Mouse (Mus musculus) embryonic facial prominence, embryonic 13.5 days (tissue): ENCODE measurements around the gene Dpp3. TPM values are rescaled to one million over a fixed set of nuclear protein-coding genes. Genes with fewer than 3 reads are reported as not detected.
A peak's percentile ranks its signal among the peaks of the same experiment; 100 is the strongest.
"Not testable (repeated sequence)": the region's sequence is repeated elsewhere in the genome, so short reads cannot be mapped to it uniquely, and the experiment has no call there.

Source experiments
- ATAC-seq: fragments of 200-750 bp; cut with Nextera tagmentation; 2 replicates; pipeline ENCODE4 v1.8.0; 2017; ENCODE audit warnings: low read depth; ENCODE audit not compliant: insufficient number of reproducible peaks, insufficient read depth, low FRiP score, low TSS enrichment
- H3K27ac ChIP-seq: fragments of 300-500 bp; sonication (generic); 2 replicates; pipeline ENCODE4 v1.5.1; 2015; ENCODE audit warnings: moderate library complexity, mild to moderate bottlenecking, inconsistent platforms
- H3K27me3 ChIP-seq: fragments of 300-500 bp; sonication (generic); 2 replicates; pipeline ENCODE4 v1.6.1; 2015; ENCODE audit warnings: mild to moderate bottlenecking, inconsistent platforms
- H3K36me3 ChIP-seq: fragments of 300-500 bp; sonication (generic); 2 replicates; pipeline ENCODE4 v1.6.1; 2015; ENCODE audit warnings: mild to moderate bottlenecking, inconsistent platforms
- H3K4me1 ChIP-seq: fragments of 300-500 bp; sonication (generic); 2 replicates; pipeline ENCODE4 v1.6.1; 2015; ENCODE audit warnings: inconsistent platforms
- H3K4me2 ChIP-seq: fragments of 300-500 bp; sonication (generic); 2 replicates; pipeline ENCODE4 v1.6.1; 2015; ENCODE audit warnings: moderate library complexity, mild to moderate bottlenecking, inconsistent platforms
- H3K4me3 ChIP-seq: fragments of 300-500 bp; sonication (generic); 2 replicates; pipeline ENCODE4 v1.5.1; 2015; ENCODE audit warnings: mild to moderate bottlenecking, inconsistent platforms
- H3K9ac ChIP-seq: fragments of 300-500 bp; sonication (generic); 2 replicates; pipeline ENCODE4 v1.6.1; 2015; ENCODE audit warnings: mild to moderate bottlenecking, inconsistent platforms
- H3K9me3 ChIP-seq: fragments of 300-500 bp; sonication (generic); 2 replicates; pipeline ENCODE4 v1.6.1; 2016; ENCODE audit warnings: inconsistent platforms
- WGBS: fragments of 180-500 bp; shearing (Covaris S2); methylation state at CpG from one replicate; pipeline ENCODE4 v1.1.7; 2015; ENCODE audit warnings: mixed read lengths; 5-methylcytosine and 5-hydroxymethylcytosine counted together
- polyA plus RNA-seq: library from polyadenylated mRNA; unstranded; fragments of >200 nt; fragmentation: Nextera tagmentation; extraction: Ambion mirVana; gene quantifications from 2 replicates; pipeline ENCODE4 v1.2.1, GENCODE M21; 2015

Dpp3 gene
- 110 and 121 TPM in 2 replicates for polyA plus RNA-seq

DNA sequence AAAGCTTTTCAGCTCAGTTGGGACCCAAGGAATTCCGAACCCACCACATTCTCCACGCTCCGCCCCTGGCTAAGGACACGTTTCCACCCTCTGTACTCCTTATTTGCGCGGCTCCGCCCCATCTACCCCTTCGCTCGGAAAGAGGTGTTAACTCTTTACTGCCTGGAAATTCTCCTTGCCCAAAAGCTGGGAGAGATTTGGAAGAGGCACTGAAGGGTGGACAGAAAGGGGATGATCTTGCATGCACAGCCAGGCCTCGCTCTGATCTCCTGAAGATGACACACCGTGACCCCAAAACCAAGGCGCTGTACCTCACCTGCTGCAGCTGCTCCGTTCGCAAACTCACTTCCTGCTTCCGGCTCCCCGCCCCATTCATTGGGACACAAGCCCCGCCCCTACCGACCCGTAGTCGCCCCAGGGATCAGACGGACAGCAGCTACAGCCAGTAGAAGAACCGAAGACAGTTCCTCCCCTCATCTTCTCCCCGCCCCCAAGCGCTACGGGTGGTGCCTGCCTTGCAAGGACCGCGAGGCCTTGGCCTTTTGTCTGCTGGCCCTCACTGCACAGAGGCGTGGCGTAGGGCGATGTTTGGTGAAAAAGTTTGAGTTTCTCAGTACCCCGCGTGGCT, at the start of gene Dpp3:
Dpp3 (minus strand) TSS at position 384 of the 628 bp plus-strand sequence.
- Histone ChIP-seq H3K4me3 (peak within 1 kb of the TSS; percentile 63), H3K27ac (peak within 1 kb of the TSS; percentile 86), H3K27me3 (no peaks in the 10 kb centered on the region), H3K36me3 (peaks cover 44% of the 10 kb centered on the region), H3K4me1 (peaks cover 26% of the 10 kb centered on the region), H3K9ac (peak within 1 kb of the TSS; percentile 76), H3K4me2 (peak within 1 kb of the TSS; percentile 65), H3K9me3 (no peaks in the 10 kb centered on the region)
- WGBS, result under 1% methylated on average over 32 of the region's 32 CpGs
- peak; percentile 95 for ATAC-seq

DNA sequence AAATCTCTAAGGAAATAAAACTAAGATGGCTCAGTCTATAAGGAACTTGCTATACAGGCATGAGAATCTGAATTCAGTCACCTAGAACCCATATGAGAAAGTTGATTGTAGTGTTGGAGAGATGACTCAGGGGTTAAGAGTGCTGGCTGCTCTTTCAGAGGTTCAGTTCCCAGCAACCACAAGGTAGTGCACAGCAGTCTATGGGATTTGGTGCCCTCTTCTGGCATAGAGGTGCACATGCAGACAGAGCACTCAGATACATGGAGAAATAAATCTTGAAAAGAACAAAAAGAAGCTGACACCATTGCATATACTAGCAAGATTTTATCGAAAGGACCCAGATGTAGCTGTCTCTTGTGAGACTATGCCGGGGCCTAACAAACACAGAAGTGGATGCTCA, 40.1 kb upstream of the Dpp3 start:
- Histone ChIP-seq H3K27ac (no peak overlapping the region), H3K9me3 (no peaks in the 10 kb centered on the region), H3K36me3 (peaks cover 41% of the 10 kb centered on the region), H3K4me3 (no peak overlapping the region), H3K4me1 (peaks cover under 1% of the 10 kb centered on the region), H3K27me3 (no peaks in the 10 kb centered on the region), H3K4me2 (no peak overlapping the region), H3K9ac (no peak overlapping the region)
- 90% methylated on average over 2 of the region's 2 CpGs for WGBS
- ATAC-seq, result no peak

GRCm38 (mm10) chr19:4961928-4962601, 34.0 kb upstream of the Dpp3 start, which contains the start of gene Mrpl11:
TSS of gene Mrpl11 (plus strand) at chr19:4962147.
- Histone ChIP-seq H3K4me1 (peaks cover 6% of the 10 kb centered on the region), H3K27me3 (no peaks in the 10 kb centered on the region), H3K4me3 (peak within 1 kb of the TSS; percentile 94), H3K9me3 (no peaks in the 10 kb centered on the region), H3K9ac (peak within 1 kb of the TSS; percentile 87), H3K36me3 (peaks cover 30% of the 10 kb centered on the region), H3K4me2 (peak within 1 kb of the TSS; percentile 74), H3K27ac (peak within 1 kb of the TSS; percentile 76; the same call in 1 of the 2 replicates)
- under 1% methylated on average over 34 of the region's 34 CpGs for WGBS
- peak; percentile 89 for ATAC-seq

DNA sequence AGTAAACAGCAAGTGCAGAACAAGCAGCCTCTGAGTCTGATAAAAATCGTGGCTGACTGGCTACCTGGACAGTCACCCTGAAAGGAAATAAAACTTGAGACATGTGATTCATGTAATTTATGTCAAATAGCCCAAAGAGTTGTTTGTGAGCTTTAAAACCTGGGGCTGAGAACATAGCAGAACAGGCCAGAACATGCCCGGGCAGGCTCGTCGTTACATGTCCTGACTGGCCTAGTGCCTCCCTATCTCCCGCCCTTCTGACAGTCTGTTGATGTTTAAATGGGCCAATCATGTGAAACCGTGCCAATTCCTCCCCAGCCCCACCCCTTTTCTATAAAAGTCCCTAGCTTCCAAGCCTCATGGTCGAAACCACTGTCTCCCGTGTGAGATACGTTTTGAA, 20.6 kb upstream of the Dpp3 start:
- WGBS, result 83% methylated on average over 9 of the region's 9 CpGs

GRCm38 (mm10) chr19:4945540-4945939, 17.5 kb upstream of the Dpp3 start:
- Histone ChIP-seq H3K27me3 (no peaks in the 10 kb centered on the region), H3K4me2 (no peak overlapping the region), H3K36me3 (no peaks in the 10 kb centered on the region), H3K9me3 (no peaks in the 10 kb centered on the region), H3K4me3 (no peak overlapping the region), H3K9ac (no peak overlapping the region), H3K4me1 (peaks cover 21% of the 10 kb centered on the region), H3K27ac (no peak overlapping the region)
- no peak for ATAC-seq
- WGBS, result 31% methylated on average over 6 of the region's 6 CpGs

More for the DNA sequence above, 20.6 kb upstream of the Dpp3 start:
- H3K4me3 ChIP-seq, H3K9ac ChIP-seq, H3K4me1 ChIP-seq, ATAC-seq, H3K9me3 ChIP-seq, H3K36me3 ChIP-seq, H3K27ac ChIP-seq, H3K4me2 ChIP-seq, H3K27me3 ChIP-seq: not testable (repeated sequence)

DNA sequence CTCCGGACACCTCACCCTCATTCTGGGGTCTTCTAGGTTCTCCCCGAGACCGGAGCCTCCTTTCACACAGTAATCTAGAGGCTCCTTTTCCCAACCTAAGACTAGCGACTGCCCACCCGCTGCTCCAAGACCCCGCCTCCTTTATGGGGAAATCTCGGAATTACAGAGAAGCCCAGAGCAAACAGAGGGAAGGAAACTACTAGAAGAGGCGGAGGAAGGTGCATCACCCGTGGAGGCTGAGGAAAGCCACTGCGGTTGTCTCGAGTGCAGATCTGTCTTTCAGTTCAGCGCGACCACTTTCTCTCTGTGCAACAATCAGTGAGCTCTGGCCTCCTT, 15.1 kb upstream of the Dpp3 start:
- H3K4me3 ChIP-seq, result peak overlapping the region; percentile 75
- WGBS, result 9% methylated on average over 13 of the region's 13 CpGs
- H3K9me3 ChIP-seq, result no peaks in the 10 kb centered on the region
- H3K9ac ChIP-seq, result peak overlapping the region; percentile 81
- peaks cover 27% of the 10 kb centered on the region for H3K4me1 ChIP-seq
- H3K4me2 ChIP-seq, result peak overlapping the region; percentile 82
- no peaks in the 10 kb centered on the region for H3K27me3 ChIP-seq
- peak overlapping the region; percentile 55 for H3K27ac ChIP-seq
- no peaks in the 10 kb centered on the region for H3K36me3 ChIP-seq
- ATAC-seq, result peak; percentile 59

GRCm38 (mm10) chr19:4942551-4943252, 14.6 kb upstream of the Dpp3 start, which contains the start of gene Peli3:
TSS of gene Peli3 (minus strand) at chr19:4943127.
- Histone ChIP-seq H3K4me2 (peak within 1 kb of the TSS; percentile 82), H3K27ac (peak within 1 kb of the TSS; percentile 55), H3K4me3 (peak within 1 kb of the TSS; percentile 75), H3K36me3 (no peaks in the 10 kb centered on the region), H3K9me3 (no peaks in the 10 kb centered on the region), H3K27me3 (no peaks in the 10 kb centered on the region), H3K4me1 (peaks cover 32% of the 10 kb centered on the region), H3K9ac (peak within 1 kb of the TSS; percentile 81)
- peak; percentile 90 for ATAC-seq
- WGBS, result under 1% methylated on average over 50 of the region's 55 CpGs

- no peak overlapping the region for H3K4me2 ChIP-seq
- WGBS, result 75% methylated on average over 17 of the region's 17 CpGs
- 0 out of 2 replicates have a peak, but pooled peaks have one; percentile 32 for ATAC-seq
- no peak overlapping the region for H3K9ac ChIP-seq
- H3K4me3 ChIP-seq, result no peak overlapping the region
- peaks cover 10% of the 10 kb centered on the region for H3K36me3 ChIP-seq
- no peak overlapping the region for H3K27ac ChIP-seq
- no peaks in the 10 kb centered on the region for H3K27me3 ChIP-seq
- peaks cover 28% of the 10 kb centered on the region for H3K4me1 ChIP-seq
- H3K9me3 ChIP-seq, result no peaks in the 10 kb centered on the region
Measured at GRCm38 (mm10) chr19:4937444-4938310, 9.6 kb upstream of the Dpp3 start.

GRCm38 (mm10) chr19:4936896-4937295, 8.8 kb upstream of the Dpp3 start:
- WGBS, result 85% methylated on average over 2 of the region's 2 CpGs
- H3K4me1 ChIP-seq, result peaks cover 22% of the 10 kb centered on the region
- no peak overlapping the region for H3K27ac ChIP-seq
- H3K36me3 ChIP-seq, result peaks cover 17% of the 10 kb centered on the region
- no peak overlapping the region for H3K4me2 ChIP-seq
- H3K9me3 ChIP-seq, result no peaks in the 10 kb centered on the region
- H3K4me3 ChIP-seq, result no peak overlapping the region
- ATAC-seq, result no peak
- H3K9ac ChIP-seq, result no peak overlapping the region
- H3K27me3 ChIP-seq, result no peaks in the 10 kb centered on the region

DNA sequence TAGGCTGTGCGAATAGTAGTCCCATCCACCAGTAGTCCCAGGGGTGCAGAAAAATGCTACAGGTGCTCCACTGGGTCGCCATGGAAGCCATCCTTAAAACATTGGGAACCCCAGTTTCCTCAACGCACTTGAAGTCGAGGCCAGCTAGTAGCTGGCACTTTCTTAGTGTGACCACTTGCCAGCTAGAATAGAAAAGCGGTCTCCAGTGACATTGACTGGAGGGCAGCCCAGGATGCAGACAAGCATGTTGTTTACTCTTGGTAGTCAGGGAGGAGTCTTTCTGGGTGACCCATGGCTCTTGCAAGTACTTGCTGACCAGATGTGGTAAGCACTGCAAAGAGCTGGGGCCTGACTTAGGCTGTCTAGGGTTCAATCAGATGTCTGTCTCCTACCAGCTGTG, 694 bp upstream of the Dpp3 start:
- WGBS, result 62% methylated on average over 5 of the region's 5 CpGs
- H3K9me3 ChIP-seq, result no peaks in the 10 kb centered on the region
- ATAC-seq, result 0 out of 2 replicates have a peak, but pooled peaks have one; percentile 5
- H3K36me3 ChIP-seq, result peaks cover 40% of the 10 kb centered on the region
- H3K9ac ChIP-seq, result peak overlapping the region; percentile 76
- H3K4me3 ChIP-seq, result peak overlapping the region; percentile 63
- H3K27me3 ChIP-seq, result no peaks in the 10 kb centered on the region
- peaks cover 26% of the 10 kb centered on the region for H3K4me1 ChIP-seq
- H3K4me2 ChIP-seq, result peak overlapping the region; percentile 65
- H3K27ac ChIP-seq, result peak overlapping the region; percentile 86
